Mouse (Mus musculus) bone marrow, adult 2 months (tissue): ENCODE data around the gene Aoc3. TPM values are rescaled to one million over a fixed set of nuclear protein-coding genes. Genes with fewer than 3 reads are reported as not detected.

Source experiments
- H3K27ac ChIP-seq: fragments of 200-500 bp; 2 replicates; pipeline ENCODE4 v1.5.1; 2012; ENCODE audit warnings: low read depth, mild to moderate bottlenecking, control low read depth, inconsistent platforms, low read length; ENCODE audit not compliant: control insufficient read depth, poor library complexity, insufficient read depth
- H3K4me1 ChIP-seq: fragments of 200-500 bp; 2 replicates; pipeline ENCODE4 v1.6.1; 2011; ENCODE audit warnings: low read length; ENCODE audit not compliant: control insufficient read depth, insufficient read depth
- H3K4me3 ChIP-seq: fragments of 200-500 bp; replicated peaks from 2 replicates; pipeline ENCODE3; 2011; ENCODE audit warnings: mild to moderate bottlenecking, low read depth, low read length, control low read depth; ENCODE audit not compliant: control insufficient read depth
- CTCF ChIP-seq: fragments of 200-500 bp; IDR thresholded peaks from 2 replicates; pipeline ENCODE4 v1.5.1; 2011; ENCODE audit warnings: low read length, control low read depth; ENCODE audit not compliant: control insufficient read depth, insufficient read depth
- POLR2A ChIP-seq: fragments of 200-500 bp; IDR thresholded peaks from 2 replicates; pipeline ENCODE4 v1.6.1; 2011; ENCODE audit warnings: low read depth, mild to moderate bottlenecking, control low read depth, low read length, borderline replicate concordance; ENCODE audit not compliant: control insufficient read depth
- WGBS: fragments of 180-500 bp; shearing (Covaris S2); methylation state at CpG from one replicate; pipeline ENCODE4 v1.1.7; 2018; 5-methylcytosine and 5-hydroxymethylcytosine counted together
- polyA plus RNA-seq: library from polyadenylated mRNA; stranded (reverse); fragments of >200 nt; gene quantifications from 2 replicates; pipeline ENCODE4 v1.2.4, GENCODE M21; 2011; ENCODE audit warnings: low replicate concordance; ENCODE audit not compliant: missing spikeins, insufficient read depth, insufficient read length

Aoc3 gene
- polyA plus RNA-seq, 1 experiment = 0.82 TPM

GRCm38 (mm10) chr11:101332537-101332936 is 2.1 kb downstream of the Aoc3 start:
- no peak overlapping the region for H3K27ac ChIP-seq
- no peak for TF ChIP-seq POLR2A
- no peak for TF ChIP-seq CTCF
- 68% methylated on average over 3 of the region's 3 CpGs for WGBS
- H3K4me1 ChIP-seq = no peaks in the 10 kb centered on the region
- H3K4me3 ChIP-seq = no peak overlapping the region

- 72% methylated on average over 10 of the region's 10 CpGs for WGBS
- H3K4me1 ChIP-seq = no peaks in the 10 kb centered on the region
- TF ChIP-seq CTCF (no peak), POLR2A (no peak)
- no peak overlapping the region for H3K27ac ChIP-seq
- H3K4me3 ChIP-seq = no peak overlapping the region
These were observed 3.6 kb downstream of the Aoc3 start for GRCm38 (mm10) chr11:101334023-101334422.

- no peaks in the 10 kb centered on the region for H3K4me1 ChIP-seq
- no peak overlapping the region; the same call in 1 of the 2 replicates for H3K27ac ChIP-seq
- 64% methylated on average over 6 of the region's 6 CpGs for WGBS
- no peak overlapping the region for H3K4me3 ChIP-seq
- TF ChIP-seq CTCF = no peak
- no peak for TF ChIP-seq POLR2A
These were observed 4.1 kb downstream of the Aoc3 start for GRCm38 (mm10) chr11:101334516-101334915.

GRCm38 (mm10) chr11:101335685-101336084 is 5.3 kb downstream of the Aoc3 start:
- H3K4me3 ChIP-seq = no peak overlapping the region
- H3K27ac ChIP-seq = no peak overlapping the region
- TF ChIP-seq CTCF = 0 out of 2 replicates have a peak, but pooled peaks have one; percentile 8
- TF ChIP-seq POLR2A = no peak
- 77% methylated on average over 9 of the region's 9 CpGs for WGBS
- H3K4me1 ChIP-seq = no peaks in the 10 kb centered on the region

GRCm38 (mm10) chr11:101338123-101338760 is 7.8 kb downstream of the Aoc3 start:
- 3% methylated on average over 9 of the region's 9 CpGs for WGBS
- TF ChIP-seq POLR2A (no peak), CTCF (no peak)
- no peak overlapping the region for H3K27ac ChIP-seq
- no peaks in the 10 kb centered on the region for H3K4me1 ChIP-seq
- no peak overlapping the region for H3K4me3 ChIP-seq

- no peak for TF ChIP-seq POLR2A
- no peak for TF ChIP-seq CTCF
- H3K27ac ChIP-seq = no peak overlapping the region
- no peak overlapping the region for H3K4me3 ChIP-seq
- no peaks in the 10 kb centered on the region for H3K4me1 ChIP-seq
- 78% methylated on average over 10 of the region's 10 CpGs for WGBS
These were observed 16.8 kb downstream of the Aoc3 start for GRCm38 (mm10) chr11:101347083-101347775.

- Histone ChIP-seq H3K4me3 (no peak overlapping the region), H3K4me1 (no peaks in the 10 kb centered on the region), H3K27ac (no peak overlapping the region)
- TF ChIP-seq POLR2A (no peak), CTCF (no peak)
- 74% methylated on average over 7 of the region's 7 CpGs for WGBS
These were observed 18.4 kb downstream of the Aoc3 start for GRCm38 (mm10) chr11:101348774-101349173.

- WGBS = 67% methylated on average over 3 of the region's 3 CpGs
- TF ChIP-seq POLR2A (no peak), CTCF (no peak)
- H3K4me3 ChIP-seq = no peak overlapping the region
- no peak overlapping the region for H3K27ac ChIP-seq
- H3K4me1 ChIP-seq = no peaks in the 10 kb centered on the region
These were observed 18.8 kb downstream of the Aoc3 start for GRCm38 (mm10) chr11:101349216-101349615.

GRCm38 (mm10) chr11:101351100-101351720 is 20.8 kb downstream of the Aoc3 start:
- Histone ChIP-seq H3K4me1 (no peaks in the 10 kb centered on the region), H3K4me3 (no peak overlapping the region), H3K27ac (no peak overlapping the region)
- 74% methylated on average over 11 of the region's 11 CpGs for WGBS
- no peak for TF ChIP-seq POLR2A
- no peak for TF ChIP-seq CTCF
